Mouse (Mus musculus): Measurements from ENCODE around the gene Kcnd2.
A peak's percentile ranks its signal among the peaks of the same experiment; 100 is the strongest.
"Not testable (repeated sequence)": the region's sequence is repeated elsewhere in the genome, so short reads cannot be mapped to it uniquely, and the experiment has no call there.

The Kcnd2 gene

DNA sequence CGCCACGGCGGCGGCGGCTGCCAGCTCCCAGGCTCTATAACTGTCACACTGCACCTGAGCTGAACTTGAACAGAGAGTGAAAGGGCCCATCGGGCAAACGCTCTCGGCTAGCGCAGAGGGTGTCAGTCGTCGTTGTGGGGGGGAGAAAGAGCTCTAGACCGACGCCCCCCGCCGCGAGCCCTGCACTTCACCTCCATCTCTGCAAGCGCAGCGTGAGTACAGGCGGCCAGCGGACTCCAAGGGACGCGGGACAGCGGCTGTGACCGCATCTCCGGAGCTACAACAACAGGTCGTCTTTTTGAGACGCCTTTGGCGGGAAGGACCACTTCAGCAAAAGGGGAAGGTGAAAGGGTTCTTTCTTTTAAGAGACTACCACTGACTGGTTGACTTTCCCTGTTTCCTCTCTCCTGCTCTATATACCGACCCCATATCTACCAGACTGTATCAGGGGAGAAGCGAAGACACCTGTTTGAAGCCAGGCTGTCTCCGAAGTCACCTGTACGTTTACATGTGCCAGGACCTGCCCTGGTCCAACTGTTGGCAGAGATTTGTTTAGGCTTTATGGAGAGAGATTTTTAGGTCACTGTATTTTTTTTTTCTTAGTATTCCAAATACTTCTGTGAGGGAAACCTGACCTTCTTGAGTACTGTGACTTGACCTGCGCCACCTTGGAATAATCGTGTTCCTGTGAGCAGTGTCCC is at the start of gene Kcnd2:
TSS of gene Kcnd2 (plus strand) at position 13 of the 701 bp plus-strand sequence.
- peak; percentile 27 for DNase-seq

DNA sequence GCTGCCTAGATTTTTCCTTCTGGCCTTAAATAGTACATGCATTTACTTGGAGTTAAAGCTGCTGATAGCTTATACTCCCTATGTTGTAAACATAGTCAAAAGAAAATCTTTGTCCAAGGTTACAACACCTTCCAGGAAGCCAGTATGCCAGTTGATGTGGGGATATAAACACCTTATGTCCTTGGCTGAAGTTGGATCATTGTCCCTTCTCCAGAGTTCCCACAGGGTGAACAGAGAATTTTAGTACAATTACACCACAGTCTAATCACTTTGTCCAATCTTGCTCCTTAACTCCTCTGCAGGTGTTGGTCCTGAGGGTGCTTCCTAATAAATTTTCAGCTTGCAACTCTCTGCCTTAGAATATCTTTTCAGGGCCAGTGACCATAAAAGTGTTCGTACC is 48.7 kb upstream of the Kcnd2 start:
- no peak for DNase-seq

DNA sequence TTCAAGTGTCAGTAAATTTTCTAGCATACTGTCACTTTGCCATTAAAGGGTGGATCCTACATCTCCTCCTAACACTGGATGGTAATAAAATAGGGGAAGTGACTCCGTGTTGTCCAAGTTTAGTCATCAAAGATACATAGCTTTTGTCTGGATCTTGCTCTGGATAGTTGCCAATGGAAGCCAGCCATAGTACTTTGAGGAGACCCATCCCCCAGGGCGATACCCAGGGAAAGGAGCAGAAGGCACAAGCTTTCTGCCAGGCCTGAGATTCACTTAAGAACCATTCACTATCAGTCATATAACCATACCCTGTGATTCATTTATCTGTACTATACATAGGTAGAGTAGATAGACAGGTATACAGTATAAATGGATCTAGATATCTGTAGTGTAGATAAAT is 20.0 kb upstream of the Kcnd2 start:
- no peak for DNase-seq

DNA sequence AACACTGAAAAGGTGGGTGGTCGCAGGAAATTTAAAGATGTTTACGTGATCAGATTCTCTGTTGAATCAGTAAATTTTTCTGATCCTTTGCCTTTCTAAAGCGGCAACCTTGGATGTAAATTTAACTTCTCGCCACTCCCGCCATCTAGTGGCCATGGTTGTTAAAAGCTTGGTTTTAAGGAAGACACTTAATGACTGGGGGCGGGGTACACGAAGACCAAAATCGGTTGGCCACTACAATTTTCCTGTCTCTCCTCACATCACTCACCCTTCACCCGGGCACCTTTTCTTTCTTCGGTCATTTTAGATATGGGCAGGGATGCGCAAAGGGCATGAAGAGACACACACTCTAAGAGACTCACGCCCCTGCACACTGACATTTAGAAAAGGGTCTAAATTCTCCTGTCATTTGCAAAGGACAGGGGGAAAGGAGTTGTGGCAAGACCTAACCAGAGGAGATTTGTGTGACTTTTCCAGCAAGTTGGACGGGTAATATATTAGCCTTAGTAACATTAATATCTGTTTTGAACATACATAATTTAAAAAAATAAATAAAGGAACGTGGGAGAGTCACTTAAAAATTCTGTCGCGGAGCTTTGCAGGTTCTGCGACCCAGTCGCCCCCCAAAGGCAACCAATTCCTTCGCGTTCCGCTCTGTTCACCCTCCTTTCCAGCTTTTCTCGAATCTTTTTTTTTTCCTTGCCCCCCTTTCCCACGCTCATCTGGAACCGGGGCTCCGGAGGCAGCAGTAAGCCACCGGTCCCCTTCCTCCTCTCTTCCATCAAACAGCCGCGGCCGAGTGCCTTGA is 1.2 kb upstream of the Kcnd2 start:
- peak; percentile 81 for DNase-seq

DNA sequence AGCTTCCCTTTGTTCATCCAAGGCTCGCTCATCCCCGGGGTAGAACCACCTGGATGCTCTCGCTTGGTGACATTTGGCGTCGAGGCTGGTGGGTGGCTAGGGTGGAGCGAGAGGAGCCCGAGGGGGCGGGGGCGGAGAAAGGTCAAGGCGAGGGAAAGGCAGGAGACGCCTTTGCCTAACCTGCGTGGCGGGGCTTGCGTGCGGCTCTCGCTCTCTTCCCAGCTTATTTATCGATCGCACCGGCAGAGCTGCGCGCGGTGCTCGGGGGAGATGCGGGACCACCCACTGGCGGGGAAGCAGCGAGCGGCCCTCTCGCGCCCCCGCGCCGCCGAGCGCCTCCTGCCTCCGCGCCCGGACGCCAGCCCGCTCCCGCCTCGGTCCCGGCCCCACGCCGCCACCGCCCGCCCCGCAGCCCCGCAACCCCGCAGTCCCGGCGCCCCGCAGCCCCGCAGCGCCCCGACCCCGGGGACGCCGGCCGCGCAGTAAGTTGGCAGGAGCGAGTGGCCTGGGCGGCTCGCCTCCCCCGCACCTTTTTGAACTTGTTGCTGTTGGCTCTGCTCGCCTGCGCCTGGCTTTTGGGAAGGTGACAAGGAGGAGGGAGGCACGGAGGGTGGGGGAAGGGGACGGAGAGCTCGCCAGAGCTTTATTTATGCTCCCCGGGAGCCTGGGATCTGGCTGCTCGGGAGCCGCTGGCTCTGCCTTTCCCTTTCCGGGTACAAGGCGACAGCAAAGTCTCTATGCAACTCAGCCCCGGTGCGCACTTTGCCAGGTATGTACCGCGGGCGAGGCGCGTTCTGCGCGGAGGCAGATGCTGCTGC is 421 bp upstream of the Kcnd2 start:
- peak; percentile 51 for DNase-seq

DNA sequence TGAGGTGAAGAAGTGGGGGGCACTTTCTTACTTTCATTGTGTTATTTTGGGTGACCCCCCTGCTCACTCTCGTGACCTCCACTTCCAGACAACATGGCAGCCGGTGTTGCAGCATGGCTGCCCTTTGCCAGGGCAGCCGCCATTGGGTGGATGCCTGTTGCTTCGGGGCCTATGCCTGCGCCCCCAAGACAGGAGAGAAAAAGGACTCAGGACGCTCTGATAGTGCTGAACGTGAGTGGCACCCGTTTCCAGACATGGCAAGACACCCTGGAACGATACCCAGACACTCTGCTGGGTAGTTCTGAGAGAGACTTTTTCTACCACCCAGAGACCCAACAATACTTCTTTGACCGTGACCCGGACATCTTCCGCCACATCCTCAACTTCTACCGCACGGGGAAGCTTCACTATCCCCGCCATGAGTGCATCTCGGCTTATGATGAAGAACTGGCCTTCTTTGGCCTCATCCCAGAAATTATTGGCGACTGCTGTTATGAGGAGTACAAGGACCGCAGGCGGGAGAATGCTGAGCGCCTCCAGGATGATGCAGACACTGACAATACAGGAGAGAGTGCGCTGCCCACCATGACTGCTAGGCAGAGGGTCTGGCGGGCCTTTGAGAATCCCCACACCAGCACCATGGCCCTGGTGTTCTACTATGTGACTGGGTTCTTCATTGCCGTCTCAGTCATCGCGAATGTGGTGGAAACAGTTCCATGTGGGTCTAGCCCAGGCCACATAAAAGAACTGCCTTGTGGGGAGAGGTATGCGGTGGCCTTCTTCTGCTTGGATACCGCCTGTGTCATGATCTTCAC is 1.1 kb downstream of the Kcnd2 start:
- DNase-seq: peak; percentile 6

DNA sequence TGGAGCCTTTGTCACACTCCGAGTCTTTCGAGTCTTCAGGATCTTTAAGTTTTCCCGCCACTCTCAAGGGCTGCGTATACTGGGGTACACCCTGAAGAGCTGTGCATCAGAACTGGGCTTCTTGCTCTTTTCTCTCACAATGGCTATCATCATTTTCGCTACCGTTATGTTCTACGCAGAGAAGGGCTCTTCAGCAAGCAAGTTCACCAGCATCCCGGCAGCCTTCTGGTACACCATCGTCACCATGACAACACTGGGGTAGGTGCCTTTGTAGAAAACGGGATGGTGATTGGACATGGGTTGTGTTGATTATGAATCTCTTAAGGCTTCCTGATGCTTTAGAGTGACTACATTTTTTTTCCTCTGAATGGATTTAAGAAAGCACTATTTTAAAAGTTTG is 1.9 kb downstream of the Kcnd2 start:
- no peak for DNase-seq

DNA sequence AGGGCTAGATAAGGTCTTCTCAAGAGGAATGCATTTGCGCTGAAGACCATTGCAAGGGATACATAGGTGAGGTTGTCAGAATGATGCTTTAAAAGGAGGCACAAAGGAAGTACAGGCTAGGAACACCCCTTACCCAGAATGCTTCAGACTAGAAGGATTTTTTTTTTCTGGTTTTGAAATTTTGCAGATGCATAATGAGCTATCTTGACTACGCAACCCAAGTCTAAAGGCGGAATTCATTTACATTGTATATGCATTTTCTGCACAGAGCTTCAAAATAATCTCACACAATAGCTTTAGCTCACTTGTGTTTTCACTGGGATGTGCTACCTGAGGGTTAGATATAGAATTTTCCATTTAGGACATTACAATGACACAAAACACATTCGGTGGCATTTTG is 10.8 kb downstream of the Kcnd2 start:
- DNase-seq: no peak

DNA sequence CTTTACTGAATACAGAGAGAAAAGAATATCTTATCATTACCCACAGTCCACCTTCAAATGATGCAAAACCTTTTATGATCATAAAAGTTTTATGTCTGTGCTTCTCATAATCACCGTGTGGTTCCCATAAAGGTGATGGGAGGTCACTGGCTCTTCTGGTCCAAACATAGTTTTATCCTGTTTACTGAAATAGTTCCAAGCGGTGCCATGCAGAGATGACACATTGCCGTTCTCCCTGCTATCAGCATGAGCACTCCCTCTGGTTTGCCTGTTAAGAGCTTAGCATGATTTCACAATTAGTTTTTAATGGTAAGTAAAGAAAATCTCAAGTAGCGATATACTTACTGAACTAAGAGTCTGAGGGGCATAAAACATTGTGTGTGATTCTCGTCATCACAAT is 43.7 kb downstream of the Kcnd2 start:
- no peak for DNase-seq

DNA sequence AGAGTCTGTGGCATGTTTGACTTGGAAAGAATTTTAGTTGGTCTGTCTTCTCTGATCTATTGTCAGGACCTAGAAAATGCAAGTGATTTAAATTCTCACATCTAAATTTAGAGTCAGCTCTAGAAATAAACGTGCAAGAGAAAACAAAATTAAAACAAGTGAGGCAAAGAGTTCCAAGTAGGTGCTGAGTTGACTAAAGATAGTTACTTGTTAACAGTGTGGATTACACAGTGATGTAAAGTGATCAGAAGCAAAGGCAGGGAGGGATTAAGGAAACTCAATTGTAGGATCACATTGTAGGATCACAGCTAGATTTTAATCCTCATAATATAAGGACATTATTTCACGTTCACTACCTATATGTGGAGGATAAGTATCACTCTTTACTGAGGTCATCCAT is 52.6 kb downstream of the Kcnd2 start:
- no peak for DNase-seq

DNA sequence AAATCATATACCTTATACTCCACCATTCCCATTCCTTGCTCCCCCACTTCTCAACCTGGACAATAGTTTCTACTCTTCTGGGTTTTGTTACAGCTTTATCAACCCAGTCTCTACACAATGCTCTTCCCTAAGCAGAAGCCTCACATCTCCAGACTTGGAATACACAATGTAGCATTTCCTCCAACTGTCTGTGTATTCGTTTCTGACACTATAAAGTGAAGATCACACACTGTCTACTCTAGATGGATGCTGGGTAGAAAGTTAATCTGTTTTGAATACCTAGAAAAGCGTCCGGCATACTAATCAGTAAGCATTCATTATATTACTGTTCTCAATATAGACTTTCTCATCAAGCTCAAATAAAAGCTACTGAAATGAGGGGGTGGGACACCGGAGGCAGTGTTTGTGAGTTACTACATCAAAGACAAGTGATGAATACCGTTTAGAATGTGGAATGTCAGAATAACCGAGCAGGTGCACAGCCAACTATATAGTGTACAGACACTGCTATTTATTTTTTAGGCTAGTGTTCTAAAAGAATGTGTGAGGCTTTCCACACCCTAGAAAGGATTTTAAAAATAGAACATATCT is 62.1 kb downstream of the Kcnd2 start:
- DNase-seq: no peak

DNA sequence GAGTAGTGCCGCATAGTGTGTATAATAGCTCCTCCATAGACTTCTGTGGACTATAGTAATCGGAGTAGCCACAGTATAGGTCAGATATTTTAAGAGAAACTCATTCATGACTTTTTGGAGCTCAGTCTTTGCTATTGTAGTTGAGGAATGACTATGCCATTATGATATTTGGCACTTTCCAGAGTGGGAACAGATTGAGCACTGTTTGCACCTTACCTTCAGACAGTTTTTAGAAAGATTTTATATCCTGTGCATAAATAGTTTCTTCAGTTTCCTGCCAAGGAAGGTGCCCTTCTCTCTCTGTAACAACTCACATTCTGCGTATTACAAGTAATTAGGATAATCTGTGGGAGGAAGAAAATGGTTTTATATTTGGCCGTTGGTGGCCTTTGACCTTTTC is 89.6 kb downstream of the Kcnd2 start:
- DNase-seq: no peak

DNA sequence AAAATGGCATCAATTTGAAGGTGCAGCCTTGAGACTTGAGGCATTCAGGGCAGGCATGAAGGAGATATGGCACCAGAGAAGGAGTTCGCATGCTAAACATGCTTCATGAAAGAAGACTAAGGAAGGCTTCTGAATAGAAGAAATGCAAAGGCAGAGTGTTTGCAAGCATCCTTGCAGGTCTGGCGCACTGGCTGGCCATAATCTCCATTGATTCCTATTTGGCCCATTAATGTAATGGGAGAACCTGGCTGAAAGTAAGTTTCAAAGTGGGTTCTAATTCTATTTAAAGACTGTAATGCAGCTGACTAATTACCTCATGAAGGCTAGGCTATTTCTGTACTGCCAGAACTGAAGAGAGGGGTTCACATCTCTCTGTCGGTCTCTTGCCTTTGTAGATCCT is 94.9 kb downstream of the Kcnd2 start:
- no peak for DNase-seq

DNA sequence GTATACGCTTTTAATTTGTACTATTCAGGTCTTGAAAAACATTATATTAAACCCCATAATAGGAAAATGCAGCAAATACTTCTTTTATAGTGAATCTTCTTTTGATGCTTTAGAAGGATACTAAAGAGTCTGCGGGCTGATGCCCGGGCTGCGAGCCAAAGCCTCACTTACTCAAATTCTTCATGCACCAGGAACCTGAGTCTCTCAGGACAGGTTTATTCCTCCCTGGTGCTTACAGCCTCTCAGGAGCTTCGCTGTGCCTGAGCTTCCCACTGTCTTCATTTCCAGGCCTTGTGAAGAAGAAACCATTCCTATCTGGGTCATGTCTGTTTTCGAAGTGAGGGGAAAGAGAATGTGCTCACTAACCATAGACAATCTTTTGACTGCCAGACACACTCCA is 106.1 kb downstream of the Kcnd2 start:
- no peak for DNase-seq

DNA sequence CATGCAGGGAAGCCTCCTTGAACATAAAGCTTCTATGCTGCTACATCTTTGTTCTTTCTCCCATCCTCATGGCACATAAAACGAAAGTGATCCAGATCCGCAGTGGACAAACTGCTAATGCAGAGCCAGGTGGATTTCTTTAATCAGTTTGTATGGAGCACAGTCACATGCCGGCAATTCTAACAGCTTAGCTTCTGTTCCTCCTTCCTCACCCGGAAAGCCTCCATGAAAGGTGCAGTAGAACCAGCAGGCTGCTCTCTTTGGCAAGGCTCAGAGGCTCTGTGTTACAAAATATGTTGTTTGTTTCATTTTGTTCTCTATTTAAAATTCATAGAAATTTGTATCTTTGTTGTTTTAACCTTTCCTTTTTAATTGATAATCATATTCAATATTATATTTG is 106.9 kb downstream of the Kcnd2 start:
- DNase-seq: no peak

DNA sequence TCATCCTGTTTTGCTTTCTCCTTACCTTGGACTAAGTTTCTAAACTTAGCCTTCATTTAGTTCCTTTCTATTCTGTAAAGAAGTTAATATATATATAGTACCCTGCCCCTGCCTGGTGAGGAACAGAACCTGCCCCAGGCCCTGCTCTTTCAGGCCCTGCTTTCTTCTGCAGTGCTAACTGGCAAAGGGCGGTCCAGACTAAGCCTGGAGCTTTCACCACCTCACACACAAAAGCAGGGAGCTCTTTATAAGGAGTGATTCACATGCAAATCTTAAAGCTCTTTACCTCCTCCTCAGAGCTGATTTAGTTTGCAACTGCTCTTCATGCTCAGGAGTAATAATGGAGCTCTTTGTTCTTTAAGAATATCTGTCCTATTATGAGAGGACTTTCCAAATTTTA is 109.9 kb downstream of the Kcnd2 start:
- no peak for DNase-seq

DNA sequence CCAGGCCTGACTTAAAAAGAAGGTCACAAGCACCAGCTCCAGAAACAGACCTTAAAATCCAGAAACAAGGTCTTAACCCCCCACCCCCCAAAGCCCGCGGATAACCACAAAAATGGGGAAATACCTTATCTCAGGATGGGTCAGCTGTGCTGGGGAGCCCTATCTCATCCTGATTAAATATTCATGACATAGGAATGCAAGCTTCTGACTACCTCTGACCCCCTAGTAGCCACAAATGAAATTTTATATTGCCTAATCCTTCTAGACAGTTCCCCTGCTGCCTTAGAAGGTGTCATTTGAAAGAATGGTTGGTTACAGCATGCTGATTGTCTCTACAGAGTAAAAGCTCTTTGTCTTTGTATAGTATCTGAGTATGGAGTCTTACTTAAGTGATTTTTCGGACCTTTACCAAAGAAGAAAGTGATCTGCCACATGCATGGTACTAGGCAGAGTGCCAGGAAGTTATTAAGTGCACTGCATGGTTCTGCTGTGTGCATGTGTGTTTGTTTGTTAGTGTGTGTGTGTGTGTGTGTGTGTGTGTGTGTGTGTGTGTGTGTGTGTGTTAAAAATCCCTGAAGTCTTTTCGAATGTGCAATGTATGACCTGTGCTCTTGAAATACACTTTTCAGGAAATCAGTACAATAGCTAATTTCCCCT is 111.9 kb downstream of the Kcnd2 start:
- no peak for DNase-seq

DNA sequence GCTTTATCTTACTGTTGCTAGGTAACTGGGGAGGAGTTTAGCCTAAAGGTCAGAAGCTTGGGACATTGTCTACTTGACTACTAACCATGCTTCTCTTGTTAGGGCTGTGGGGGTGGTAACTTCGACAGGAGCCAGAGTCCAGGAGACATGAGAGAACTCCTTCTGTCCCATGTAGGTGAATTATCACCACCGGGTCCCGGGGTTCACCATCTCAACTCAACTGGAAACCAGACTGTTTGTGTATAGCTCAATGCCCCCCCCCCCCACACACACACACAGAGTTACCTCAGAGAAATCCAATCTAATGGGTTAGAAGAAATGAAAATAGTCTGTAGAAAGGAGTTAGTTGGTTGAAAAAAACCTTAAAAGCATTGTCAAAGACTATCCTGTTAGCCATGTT is 170.0 kb downstream of the Kcnd2 start:
- not testable (repeated sequence) for DNase-seq

DNA sequence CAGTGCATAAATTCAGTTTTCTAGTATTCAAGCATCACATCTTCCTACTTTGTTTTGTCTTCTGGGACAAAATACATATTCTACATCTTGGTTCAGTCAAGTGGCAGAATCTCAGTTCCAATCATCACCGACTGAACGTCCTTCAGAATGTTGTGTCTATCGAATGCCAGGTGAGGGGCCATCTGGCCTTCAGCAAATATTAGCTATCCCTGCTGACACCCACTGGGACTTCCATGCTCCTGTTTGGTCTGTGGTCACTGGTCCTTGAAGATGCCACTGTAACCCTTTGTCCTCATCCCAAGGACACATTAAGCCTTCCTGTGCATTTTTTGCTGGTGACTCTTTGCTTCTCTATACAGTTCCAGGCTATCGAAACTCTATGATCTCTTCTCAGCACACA is 176.5 kb downstream of the Kcnd2 start:
- DNase-seq: no peak

DNA sequence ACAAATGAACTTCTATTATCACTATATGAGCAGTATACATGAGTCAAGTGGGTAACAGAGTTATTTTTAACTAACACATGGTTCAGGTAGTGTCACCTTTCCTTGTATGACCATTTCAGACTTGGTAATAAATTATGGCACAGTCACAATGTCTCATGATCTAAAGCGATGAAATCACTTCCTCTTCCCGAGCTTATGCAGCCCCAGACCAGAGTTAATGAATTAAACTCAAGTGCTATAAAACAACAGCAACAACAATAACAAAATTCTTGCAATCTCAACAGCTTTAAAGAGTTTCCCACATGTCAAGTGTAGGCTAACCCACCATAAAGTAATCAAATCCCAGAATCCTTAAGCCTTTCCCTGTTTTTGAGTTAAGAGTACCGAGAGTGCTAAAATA is 198.4 kb downstream of the Kcnd2 start:
- no peak for DNase-seq

DNA sequence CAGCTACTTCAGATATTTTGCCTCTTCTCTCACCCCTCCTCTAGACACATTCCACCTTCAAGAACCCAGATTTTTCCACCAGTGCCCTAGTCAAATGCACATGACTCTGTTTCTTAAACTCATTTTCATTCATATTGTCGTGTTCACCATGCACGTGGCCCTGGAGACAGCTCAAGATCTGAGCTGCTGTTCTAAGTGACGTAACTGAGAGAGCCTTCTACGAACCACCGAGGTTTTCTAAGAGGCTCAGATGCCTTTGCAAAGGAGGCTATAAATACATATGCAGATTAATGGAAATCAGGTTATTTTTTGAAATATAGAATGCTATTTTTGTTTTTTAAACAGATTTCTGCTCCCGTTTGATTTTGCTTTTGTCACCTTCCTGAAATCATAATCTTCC is 202.9 kb downstream of the Kcnd2 start:
- DNase-seq: no peak

Data from kidney, postnatal 10 days (tissue).